Mouse (Mus musculus): ENCODE measurements around the gene Ccdc134.
"Not testable (repeated sequence)": the region's sequence is repeated elsewhere in the genome, so short reads cannot be mapped to it uniquely, and the experiment has no call there.

Gene Ccdc134
- long read RNA-seq, experiment 1, transcript Ccdc134-201 (7 exons, 2,046 nt) = major isoform, 5 of 11 reads
- long read RNA-seq, experiment 1, partial matches to known transcripts = 2 of 11 reads
- long read RNA-seq, experiment 1, other reads (novel, unspliced or antisense) = 4 of 11 reads
- long read RNA-seq, experiment 2, transcript Ccdc134-201 (7 exons, 2,046 nt) = major isoform, 14 of 20 reads
- long read RNA-seq, experiment 2, partial matches to known transcripts = 2 of 20 reads
- long read RNA-seq, experiment 2, other reads (novel, unspliced or antisense) = 4 of 20 reads

DNA sequence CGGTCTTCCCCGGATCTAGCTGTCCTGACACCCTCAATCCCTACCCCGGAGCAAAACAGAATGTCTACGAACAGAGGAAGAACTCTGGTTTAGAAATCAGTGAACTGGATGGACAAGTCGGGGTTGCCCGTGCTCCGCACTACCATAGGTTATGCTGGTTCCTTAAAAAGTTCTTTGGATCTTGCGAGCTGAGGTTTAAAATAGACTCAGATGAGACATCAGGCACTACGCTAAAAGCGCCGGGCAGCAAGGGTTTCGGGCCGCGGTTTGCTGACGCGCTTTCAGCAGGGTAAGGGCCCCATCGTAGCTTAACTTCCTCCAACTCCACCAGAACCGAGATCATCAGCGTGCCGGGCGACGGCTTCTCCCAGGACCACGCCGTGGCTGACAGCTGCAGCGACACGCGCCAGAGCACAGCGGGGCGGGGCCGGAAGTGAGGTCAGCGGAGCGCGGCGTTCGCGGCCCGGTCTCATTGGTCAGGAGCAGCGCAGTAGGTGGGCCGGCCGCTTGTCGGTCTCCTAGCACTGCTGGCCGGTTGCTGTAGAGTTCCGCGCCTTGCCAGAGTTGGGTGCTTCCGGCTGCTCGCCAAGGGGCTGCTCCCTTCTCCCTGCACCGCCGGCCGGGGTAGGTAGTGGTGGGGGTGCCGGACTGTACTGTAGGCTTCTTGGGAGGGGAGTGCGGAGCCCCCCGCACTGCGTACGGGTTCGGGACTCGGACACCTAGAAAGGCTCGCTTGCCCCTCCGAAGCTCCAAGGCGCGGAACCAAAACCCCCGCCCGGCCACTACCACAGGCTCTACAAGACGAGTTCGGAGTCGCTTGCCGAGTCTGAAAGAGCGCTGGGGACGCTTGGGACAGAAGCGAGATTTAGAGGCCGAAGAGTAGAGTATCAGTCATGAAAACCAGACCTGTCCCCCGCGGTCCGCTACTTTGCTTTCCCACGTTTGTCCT lies at the start of gene Ccdc134:
Gene Ccdc134, plus strand, starts transcription at position 497 of the 949 bp plus-strand sequence.
- intact Hi-C loops (cut with DNase I) = no loop called here

DNA sequence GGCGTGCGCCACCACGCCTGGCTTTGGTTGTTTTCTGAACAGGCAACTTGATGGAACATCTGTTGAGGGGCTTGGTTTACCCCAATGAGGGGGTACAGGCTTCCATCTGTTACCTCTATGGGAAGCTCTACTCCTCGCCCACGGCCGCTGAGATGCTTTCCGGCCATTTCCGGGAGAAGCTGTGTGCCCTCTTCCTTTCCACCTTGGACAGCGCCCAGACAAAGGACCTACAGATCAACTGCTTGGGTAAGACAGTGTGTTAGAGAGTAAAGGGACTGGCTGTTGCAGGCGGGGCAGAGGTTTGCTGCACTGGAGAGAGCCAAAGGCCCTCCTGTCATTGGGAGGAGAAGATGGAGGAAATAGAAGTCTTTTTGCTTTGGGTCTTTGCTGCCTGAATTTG lies 47.8 kb upstream of the Ccdc134 start:
- intact Hi-C loops (cut with DNase I) = no loop called here

DNA sequence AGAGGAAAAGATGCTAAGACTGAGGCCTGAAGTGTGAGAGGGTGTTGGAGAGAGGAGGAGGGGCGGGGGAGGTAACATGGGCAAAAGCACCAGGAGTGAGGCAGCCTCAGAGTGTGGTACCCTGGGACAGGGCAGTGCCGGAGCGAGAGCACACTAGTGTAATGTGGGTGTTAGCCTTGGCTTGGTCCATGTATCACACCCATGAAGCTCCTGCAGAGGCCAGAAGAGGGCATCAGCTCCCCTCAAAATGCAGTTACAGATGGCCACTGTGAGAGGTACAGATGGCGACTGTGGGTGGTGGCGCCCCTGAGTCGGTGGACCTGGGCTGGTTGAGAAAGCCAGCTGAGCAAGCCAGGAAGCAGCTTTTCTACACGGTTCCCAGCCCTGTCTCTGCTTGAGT lies 46.6 kb upstream of the Ccdc134 start:
- intact Hi-C loops (cut with DNase I) = no loop called here

DNA sequence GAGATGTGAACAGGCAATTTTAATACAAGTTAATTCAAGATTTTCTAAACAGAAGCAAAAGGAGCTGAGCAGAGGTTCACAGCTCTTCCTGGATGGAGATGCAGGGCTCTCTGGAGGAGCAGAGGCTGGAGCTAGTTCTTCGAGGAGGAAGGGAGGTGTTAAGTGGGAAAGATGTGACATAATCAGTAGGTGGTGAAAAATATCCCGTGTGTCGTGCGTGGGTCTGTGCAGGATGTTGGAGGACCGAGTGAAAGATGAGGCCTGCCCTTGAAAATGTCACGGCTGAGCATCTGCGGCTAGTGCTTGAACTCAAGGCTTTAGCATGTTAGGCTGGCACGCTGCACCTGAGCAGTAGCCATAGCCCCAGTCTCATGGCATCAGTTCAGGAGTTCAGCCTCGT lies 42.1 kb upstream of the Ccdc134 start:
- intact Hi-C loops (cut with DNase I) = no loop called here

DNA sequence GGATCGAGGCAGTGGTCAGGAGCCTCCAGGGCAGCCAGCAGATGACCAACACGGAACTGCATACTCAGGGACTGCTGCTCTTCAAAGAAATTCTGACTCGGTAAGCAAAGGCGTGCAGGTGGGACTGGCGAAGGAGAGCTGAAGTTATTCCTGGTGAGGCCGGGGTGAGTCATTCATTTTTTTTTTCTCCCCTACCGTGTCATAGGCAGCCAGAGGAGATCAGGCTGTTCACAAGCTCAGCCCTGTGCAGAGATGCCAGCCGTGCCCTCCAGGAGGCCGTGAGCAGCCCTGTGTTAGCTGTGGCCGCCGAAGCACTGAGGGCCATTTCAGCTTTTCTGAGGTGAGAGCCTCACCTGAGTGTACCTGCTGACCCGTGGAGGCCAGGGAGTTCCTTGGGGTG lies 41.6 kb upstream of the Ccdc134 start:
- intact Hi-C loops (cut with DNase I) = no loop called here

DNA sequence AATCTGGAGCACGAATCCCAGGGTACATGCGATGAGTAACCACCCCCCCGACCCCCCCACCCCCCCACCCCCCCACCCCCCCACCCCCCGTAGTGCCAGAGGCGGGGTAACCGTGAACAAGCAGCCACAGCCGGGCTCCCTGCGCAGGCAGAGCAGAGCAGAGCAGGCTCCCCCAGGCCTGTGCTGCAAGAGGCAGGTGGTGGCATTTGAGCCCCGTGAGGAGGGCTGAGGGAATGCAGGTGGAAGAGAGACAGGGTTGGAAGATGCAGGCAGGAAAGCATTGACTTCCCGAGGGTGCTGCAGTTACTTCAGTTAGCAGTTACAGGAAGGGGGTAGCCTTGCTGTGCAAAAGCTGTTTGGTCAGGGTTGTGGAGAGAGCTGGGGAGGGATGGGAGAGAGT lies 40.5 kb upstream of the Ccdc134 start:
- intact Hi-C loops (cut with DNase I) = no loop called here

DNA sequence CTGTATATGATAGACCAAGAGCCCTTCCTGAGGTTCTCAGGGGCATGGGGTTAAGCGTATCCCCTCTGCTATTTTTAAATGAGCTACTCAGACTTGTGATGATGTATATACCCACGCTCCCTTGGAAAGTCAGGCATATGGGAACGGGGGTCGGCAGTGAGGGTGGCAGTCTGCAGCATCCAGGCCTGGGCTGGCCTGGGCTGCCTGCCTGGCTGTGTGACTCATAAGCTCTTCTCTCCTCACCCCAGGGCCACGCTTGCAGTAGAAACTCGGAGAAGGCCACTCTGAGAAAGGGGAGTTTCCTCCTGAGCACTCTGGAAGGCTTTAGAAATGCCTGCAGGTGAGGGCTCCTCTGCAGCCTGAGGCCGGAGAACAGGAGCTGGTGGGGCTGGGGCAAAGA lies 36.7 kb upstream of the Ccdc134 start:
- intact Hi-C loops (cut with DNase I) = no loop called here

DNA sequence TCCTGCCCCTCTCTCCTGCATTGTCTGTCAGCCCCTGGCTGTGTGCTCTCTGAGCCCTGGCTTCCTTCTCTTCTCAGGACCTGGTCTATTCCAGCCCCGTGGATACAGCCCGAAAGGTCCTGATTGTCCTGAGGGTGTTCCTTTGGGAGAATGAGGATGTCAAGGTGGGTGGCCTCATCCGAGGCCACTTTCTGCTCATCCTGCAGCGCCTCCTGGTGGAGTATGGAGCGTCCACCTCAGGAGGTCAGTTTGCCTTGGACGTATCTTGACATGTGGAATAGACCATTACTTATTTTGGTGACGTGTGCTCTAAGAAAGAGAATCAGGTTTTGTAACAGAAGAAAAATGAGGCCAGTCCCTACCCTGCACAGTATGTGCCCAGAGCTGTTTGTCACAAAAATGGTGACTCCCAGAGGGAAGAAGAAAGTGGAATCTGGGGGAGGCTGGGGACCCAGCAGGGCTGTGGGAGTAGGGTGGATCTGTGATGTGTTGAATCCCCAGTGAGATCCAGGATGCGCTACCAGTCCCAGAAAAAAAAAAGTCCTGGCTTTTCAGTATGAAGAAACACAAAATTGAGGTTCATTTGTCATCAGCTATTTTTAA lies 20.7 kb upstream of the Ccdc134 start:
- intact Hi-C loops (cut with DNase I) = loop anchor here (5.0 kb wide), 1 partner anchor 40 kb away; the partner anchor contains the start of gene Mei1

DNA sequence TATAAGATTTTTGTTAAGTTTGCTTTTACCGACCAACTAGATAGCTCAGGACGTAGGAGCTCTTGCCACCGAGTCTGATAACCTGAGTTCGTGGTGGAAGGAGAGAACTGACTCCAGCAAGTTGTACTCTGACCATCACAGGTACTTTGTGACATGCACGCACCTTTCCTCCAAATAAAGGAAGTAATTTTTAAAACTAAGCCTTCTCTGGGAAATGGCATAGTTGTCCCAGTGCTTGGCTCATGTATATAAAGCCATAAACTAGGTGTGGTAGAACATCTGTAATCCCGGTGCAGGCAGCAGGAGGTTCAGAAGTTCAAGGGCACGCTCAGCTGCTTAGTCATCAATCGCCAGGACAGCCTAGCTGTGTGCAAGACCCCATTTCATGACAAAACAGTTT lies 7.2 kb upstream of the Ccdc134 start:
- intact Hi-C loops (cut with DNase I) = no loop called here

DNA sequence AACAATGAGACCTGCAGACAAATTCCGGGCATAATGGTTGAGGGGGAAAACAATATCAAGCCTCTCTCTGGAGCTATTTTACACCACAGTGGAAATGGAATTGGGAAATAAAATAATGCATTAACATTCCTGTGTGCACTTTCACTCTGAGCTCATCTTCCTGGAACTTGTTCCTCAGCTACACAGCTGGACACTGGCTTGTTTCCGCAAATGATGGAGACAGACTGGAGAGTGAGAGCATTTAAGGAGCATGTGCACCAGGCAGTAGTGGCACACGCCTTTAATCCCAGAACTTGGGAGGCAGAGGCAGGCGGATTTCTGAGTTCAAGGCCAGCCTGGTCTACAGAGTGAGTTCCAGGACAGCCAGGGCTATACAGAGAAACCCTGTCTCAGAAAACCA lies 1.0 kb upstream of the Ccdc134 start:
- intact Hi-C loops (cut with DNase I) = not testable (repeated sequence)

DNA sequence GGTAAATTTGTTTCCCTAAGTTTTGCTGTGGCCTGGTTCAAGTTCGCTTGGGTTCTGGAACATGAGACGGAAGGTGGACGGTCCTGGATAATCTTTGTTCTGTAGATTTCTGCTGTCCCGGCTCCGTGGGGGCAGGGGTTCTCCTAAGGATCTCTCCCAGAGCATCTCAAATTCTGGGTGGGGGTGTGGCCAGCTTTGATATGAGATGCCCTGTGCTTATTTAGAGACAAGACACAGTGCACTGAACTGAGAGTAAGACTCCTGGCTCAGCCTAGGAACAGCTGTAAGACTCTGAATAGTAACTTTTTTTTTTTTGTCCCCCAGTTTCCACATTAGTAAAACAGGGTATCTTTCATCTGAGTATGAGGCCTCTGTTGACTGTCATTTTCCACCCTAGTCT lies 676 bp downstream of the Ccdc134 start:
- intact Hi-C loops (cut with DNase I) = no loop called here

DNA sequence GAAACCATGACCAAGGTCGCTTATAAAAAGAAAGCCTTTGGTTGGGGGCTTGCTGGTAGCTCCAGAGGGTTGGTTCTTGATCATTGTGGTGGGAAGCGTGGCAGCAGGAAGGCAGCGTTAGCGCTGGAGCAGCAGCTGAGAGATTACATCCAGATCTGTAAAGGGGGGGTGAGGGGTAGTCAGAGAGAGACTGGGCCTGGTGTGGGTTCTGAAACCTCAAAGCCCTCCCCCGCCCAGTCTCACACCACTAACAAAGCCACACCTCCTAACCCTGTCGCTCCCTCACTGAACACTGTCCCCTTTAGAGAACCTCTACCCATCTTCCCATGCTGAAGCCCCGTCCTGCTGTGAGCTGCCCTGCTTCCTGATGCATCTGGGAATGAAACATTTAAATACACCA lies 2.9 kb downstream of the Ccdc134 start:
- intact Hi-C loops (cut with DNase I) = no loop called here

DNA sequence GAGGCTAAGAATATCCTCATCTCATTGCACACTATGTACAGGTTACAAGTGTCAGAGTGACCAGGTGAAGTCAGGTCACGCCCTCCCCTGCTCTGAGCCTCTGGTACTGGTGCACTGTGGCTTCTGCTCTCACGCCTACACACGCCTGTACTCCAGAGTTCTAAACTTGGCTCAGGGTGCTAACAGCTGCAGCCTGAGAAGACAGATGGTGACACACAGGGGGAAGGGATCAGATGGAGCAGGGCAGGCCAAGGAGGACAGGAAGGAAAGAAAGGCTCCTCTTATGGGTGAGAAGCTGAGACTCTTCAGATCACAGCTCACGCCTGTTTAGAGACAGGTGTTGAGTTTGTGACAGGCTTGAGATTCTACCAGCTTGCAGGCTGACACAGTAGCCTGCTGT lies 7.7 kb downstream of the Ccdc134 start:
- intact Hi-C loops (cut with DNase I) = no loop called here

DNA sequence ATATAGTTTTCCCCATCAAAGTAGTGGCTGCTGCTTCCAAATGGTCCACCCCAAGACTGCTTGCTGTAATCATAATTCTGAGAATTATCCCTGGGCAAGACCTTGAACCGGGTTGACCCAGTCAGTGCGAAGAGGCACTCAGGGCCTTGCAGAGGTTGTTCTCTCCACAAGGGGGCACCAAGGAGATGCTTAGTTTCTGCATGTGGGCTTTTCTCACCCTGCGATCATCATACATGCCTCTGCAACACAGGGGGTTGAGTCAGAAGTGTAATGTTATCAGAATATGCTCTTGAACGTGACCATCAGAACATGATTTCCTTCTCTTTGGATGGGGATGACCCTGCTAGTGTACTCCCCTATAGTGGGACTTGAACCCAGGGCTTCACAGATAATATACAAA lies 10.8 kb downstream of the Ccdc134 start:
- intact Hi-C loops (cut with DNase I) = loop anchor here (1.0 kb wide), 2 partner anchors 27 to 98 kb away; no protein-coding TSS in a partner anchor

DNA sequence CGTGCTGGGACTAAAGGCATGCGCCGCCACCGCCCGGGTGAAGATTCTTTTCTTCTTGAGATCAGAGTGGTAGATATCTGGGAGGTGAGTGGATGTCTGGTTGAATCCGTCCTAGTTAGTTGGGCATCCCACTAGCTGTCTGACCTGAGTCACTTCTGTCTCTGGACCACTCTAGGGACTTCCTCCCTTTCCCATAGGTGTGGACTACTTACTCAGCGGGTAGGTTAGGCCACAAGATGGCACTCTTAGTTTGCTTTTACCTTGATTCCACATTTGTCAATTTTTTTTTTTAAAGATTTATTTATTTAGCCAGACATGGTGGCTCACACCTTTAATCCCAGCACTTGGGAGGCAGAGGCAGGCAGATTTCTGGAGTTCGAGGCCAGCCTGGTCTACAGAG lies 11.5 kb downstream of the Ccdc134 start:
- intact Hi-C loops (cut with DNase I) = no loop called here

DNA sequence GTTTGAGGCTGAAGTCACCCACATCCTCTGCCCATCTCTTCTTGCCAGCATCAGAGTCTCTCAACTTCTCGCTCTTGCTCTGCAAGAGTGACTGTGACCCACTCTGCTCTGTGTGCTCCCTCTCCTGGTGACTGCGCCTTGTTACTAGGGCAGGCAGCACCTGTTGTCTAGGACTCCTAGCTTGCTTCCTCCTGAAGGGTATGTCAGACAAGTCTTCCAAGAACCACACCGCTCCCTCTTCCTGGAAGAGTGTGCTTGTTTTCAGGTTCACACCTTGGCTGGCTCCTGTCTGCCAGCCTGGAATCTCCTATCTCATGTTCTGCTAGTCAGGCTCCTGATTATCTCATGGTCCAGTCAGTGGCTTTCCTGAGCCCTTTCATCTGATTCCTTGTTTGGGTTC lies 12.6 kb downstream of the Ccdc134 start:
- intact Hi-C loops (cut with DNase I) = no loop called here

DNA sequence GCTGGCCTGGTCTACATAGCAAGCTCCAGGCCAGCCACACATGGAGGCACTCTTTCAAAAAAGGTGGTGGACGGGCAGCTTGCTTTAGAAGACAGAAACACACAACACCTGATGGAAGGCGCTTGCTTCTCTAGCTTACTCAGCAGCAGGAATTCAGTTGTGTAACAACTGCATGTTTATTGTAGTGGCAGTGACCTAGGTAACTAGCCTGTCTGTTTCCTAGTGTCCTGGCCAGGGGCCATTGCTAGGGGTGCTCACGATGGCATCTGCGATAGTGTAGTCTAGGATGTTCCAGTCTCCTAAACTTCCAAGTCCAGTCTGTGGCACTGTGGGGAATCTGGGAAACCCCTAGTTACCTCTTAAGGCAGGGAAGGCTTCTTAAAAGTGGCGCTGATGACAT lies 16.4 kb downstream of the Ccdc134 start:
- intact Hi-C loops (cut with DNase I) = no loop called here

DNA sequence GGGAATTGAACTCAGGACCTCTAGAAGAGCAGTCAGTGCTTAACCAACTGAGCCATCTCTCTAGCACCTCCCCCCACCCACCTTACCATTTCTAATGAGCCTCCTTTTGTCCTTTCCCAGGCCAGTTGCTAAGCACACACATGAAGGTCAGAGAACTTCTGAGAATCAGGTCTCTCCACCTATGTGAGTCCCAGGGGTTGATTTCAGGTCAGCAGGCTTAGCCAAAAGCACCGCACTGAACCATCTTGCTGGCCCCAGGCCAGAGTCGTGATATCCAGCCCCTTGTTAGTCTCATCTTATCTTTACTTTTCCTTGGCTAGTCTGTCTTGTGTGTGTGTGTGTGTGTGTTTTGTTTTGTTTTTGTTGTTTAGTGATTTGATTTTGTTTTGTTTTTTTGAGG lies 17.7 kb downstream of the Ccdc134 start:
- intact Hi-C loops (cut with DNase I) = no loop called here

DNA sequence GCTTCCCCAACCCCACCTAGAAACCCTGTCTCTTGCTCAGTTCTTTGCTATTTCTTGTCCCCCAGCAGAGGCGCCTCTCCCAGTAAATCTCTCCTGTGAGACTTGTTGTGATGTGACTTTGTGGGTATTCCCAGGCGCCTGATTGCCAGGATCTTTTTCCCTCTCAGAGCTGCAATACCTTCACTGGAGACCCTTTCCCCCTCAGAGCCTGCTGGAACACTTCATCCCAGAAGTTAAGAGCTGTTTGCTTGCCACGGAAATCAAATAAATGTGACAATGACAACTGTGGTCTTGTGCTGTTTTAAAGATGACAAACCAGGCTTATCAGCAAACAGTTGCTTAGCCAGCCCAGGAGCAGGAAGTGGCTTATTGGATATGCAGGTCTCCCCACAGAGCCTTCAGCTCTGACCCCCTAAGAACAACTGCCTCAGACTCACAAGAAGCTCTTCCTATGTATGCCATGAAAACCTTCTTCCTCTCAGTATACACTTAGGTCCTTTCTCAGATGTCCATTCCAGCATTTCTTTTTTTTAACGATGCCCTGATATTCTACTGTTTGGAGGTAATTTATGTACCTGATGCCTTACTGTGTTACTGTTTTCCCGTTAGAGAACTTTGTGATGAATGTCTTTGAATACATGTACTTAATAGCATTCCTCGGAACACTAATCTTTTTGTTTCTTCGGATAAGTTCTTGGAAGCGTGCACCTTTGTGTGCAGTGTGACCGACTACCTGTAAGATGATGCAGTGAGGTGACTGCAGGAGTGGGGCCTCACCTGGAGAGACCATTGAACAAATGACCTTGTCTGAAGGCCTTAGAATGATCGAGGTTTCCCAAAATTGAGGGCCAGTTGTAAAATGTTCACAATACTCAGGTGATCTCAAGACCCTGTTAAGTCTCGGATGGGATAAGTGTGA lies 18.4 kb downstream of the Ccdc134 start:
- intact Hi-C loops (cut with DNase I) = no loop called here

DNA sequence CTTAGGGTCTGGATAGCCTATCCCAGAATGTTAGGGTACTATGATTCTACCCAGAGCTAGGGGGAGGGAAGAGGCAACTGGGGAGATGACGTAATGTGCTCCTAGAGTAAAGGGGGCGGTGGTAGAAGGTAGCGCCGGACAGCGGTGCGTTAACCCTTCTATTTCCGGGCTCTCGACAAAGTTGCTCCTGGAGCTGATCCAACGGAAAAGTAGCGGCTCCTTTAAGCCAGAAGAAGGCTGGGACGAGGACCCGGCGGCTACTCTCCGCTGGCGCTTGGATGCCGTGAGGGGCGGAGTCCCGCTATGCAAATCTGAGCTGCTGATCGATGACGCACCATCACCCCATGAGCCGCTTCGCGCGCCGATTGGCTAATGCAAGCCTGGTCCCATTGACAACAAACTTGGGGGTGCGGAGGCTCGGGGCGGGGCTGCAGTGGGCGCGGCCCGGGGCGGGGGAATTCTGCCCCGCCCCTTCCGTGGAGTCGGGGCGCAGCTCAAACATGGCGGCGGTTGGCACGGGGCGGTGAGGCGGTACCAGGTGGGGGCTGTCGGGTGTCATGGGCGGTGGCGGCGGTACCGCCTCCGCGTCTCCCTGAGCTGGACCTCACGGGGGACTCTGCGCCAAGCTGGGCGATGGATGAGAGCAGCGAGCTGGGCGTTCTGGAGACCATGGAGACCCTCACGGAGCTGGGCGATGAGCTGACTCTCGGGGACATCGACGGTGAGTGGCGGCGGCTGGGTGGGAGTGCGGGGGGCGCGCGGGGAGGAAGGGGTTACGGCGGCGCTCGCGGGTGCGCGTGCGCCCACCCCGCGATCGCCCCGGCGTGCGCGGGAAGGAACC lies 19.3 kb downstream of the Ccdc134 start, which contains the start of gene Srebf2:
Gene Srebf2, plus strand, starts transcription at position 412 of the 841 bp plus-strand sequence.
- intact Hi-C loops (cut with DNase I) = no loop called here
